15 mouse cellular contexts compared by ENCODE assay signal in the genomic region with DNA sequence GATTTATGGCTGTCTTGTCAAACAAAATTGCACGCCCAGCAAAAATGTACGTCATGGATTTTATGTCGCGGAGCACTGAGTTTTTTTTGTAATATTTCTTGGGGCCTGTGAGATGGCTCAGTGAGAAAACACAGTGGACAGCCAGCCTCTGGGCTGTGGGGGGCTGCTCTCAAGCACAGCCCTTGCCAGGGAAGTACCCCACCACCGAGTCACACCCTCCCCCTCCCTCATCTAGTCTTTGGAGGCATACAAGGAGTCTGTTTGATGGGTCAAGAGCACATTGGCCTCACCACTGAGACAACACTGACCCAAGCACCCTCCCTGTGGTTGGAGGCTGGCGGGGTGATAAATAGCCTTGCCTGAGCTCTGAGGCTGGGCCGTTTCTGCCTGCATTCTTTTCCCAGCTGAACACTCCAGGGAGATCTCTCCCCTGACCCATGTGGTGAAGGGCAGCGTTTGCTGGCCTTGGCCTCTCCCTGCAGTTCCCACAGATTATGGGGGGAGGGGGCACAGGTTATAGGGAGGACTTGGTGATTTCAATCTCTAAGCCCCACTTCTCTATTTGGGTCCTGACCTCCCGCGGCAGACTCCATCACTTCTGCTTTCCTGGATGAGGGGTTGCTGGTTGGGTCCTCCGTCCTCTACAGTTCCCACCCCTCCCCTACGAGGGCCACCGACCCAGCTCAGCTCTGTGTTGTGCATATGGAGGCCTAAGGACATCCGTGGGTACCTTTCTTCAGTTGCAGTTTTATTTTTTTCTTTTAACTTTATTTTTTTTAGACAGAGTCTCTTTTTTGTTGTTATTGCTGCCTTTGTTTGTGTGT. TPM values are rescaled to one million over a fixed set of nuclear protein-coding genes. Genes with fewer than 3 reads are reported as not detected.
DNase-seq lines count a peak whose midpoint lies in the region; ATAC-seq and TF ChIP-seq lines count a peak whose summit lies in the region.
"Had no signal": no experiment of that assay in that cellular context is flagged by ENCODE, and none has a peak within 500 bp of the region (broad histone marks: within the 10 kb centered on the region; RNA-seq: fewer than 3 reads in every experiment).

No protein-coding gene starts in this region.

- DNase-seq in adrenal gland, postnatal 14 days = peak; percentile 22
- no peak for DNase-seq in adrenal gland, postnatal 25 days
- DNase-seq in midbrain, embryonic 10.5 days (ENCODE audit: low spot score) = peak; percentile 23
- no peak for DNase-seq in midbrain, postnatal 0 days (ENCODE audit: low spot score)
- no peak for DNase-seq in adrenal gland, adult 2 months
- DNase-seq: cerebellum, adult 9-11 months; gastrocnemius, postnatal 14 days; heart, postnatal 36 days had no signal

- peaks cover 32% of the 10 kb centered on the region for H3K4me1 ChIP-seq in midbrain, embryonic 10.5 days
- no peaks in the 10 kb centered on the region for H3K4me1 ChIP-seq in midbrain, postnatal 0 days (ENCODE audit: insufficient read depth, low read length)
- peaks cover 12% of the 10 kb centered on the region for H3K4me1 ChIP-seq in hindbrain, embryonic 16.5 days (ENCODE audit: control insufficient read depth, insufficient read depth, low read depth, low read length)
- peaks cover 25% of the 10 kb centered on the region for H3K4me1 ChIP-seq in neural tube, embryonic 15.5 days
- peaks cover 20% of the 10 kb centered on the region for H3K4me1 ChIP-seq in forebrain, embryonic 12.5 days

- peak overlapping the region; percentile 55; the same call in 1 of the 2 replicates for H3K27ac ChIP-seq in midbrain, embryonic 10.5 days (replicated peaks)
- no peak overlapping the region for H3K27ac ChIP-seq in midbrain, postnatal 0 days (ENCODE audit: low read depth, low read length)
- H3K27ac ChIP-seq in hindbrain, embryonic 16.5 days (ENCODE audit: low read depth, low read length) = no peak overlapping the region
- H3K27ac ChIP-seq in neural tube, embryonic 15.5 days (replicated peaks) = peak overlapping the region; percentile 33; the same call in 1 of the 2 replicates
- H3K27ac ChIP-seq in forebrain, embryonic 12.5 days = no peak overlapping the region
- H3K27ac ChIP-seq: embryonic facial prominence, embryonic 15.5 days; liver, embryonic 14.5 days had no signal

- no peak overlapping the region for H3K4me3 ChIP-seq in midbrain, embryonic 10.5 days
- no peak overlapping the region for H3K4me3 ChIP-seq in midbrain, postnatal 0 days (ENCODE audit: low read depth, low read length)
- H3K4me3 ChIP-seq in hindbrain, embryonic 16.5 days (ENCODE audit: low read length) = no peak overlapping the region
- no peak overlapping the region for H3K4me3 ChIP-seq in neural tube, embryonic 15.5 days (replicated peaks)
- H3K4me3 ChIP-seq in forebrain, embryonic 12.5 days (replicated peaks) = no peak overlapping the region
- H3K4me3 ChIP-seq: embryonic facial prominence, embryonic 15.5 days; megakaryocyte, embryonic 14.5 days had no signal

- peaks cover 12% of the 10 kb centered on the region for H3K9me3 ChIP-seq in midbrain, embryonic 10.5 days (replicated peaks)
- H3K9me3 ChIP-seq in midbrain, postnatal 0 days (ENCODE audit: low read length) = 0 out of 2 replicates have a peak, but pooled peaks cover 3% of the 10 kb centered on the region
- peaks cover 2% of the 10 kb centered on the region; the same call in 1 of the 2 replicates for H3K9me3 ChIP-seq in hindbrain, embryonic 16.5 days (ENCODE audit: control insufficient read depth, low read length)
- no peaks in the 10 kb centered on the region for H3K9me3 ChIP-seq in neural tube, embryonic 15.5 days (replicated peaks)
- peaks cover 12% of the 10 kb centered on the region; the same call in 1 of the 2 replicates for H3K9me3 ChIP-seq in forebrain, embryonic 12.5 days
- H3K9me3 ChIP-seq: embryonic facial prominence, embryonic 15.5 days had no signal

- H3K4me2 ChIP-seq in midbrain, postnatal 0 days (ENCODE audit: low read depth, low read length, poor library complexity, severe bottlenecking) = no peak overlapping the region
- H3K4me2 ChIP-seq in hindbrain, embryonic 16.5 days (ENCODE audit: low read length) = no peak overlapping the region
- no peak overlapping the region for H3K4me2 ChIP-seq in neural tube, embryonic 15.5 days
- no peak overlapping the region for H3K4me2 ChIP-seq in forebrain, embryonic 12.5 days
- H3K4me2 ChIP-seq: embryonic facial prominence, embryonic 15.5 days had no signal

- 72% methylated on average over 14 of the region's 14 CpGs for WGBS in midbrain, embryonic 10.5 days
- WGBS in midbrain, postnatal 0 days = 66% methylated on average over 14 of the region's 14 CpGs
- WGBS in hindbrain, embryonic 16.5 days = 38% methylated on average over 14 of the region's 14 CpGs
- 44% methylated on average over 14 of the region's 14 CpGs for WGBS in neural tube, embryonic 15.5 days
- 68% methylated on average over 14 of the region's 14 CpGs for WGBS in forebrain, embryonic 12.5 days

- no peak for TF ChIP-seq CTCF in midbrain, postnatal 0 days (IDR thresholded peaks at IDR 0.05)

- H3K36me3 ChIP-seq in midbrain, embryonic 10.5 days = no peaks in the 10 kb centered on the region
- no peaks in the 10 kb centered on the region for H3K36me3 ChIP-seq in midbrain, postnatal 0 days (ENCODE audit: insufficient read depth, low read length)
- no peaks in the 10 kb centered on the region for H3K36me3 ChIP-seq in hindbrain, embryonic 16.5 days (ENCODE audit: control insufficient read depth, insufficient read depth, low read length)
- H3K36me3 ChIP-seq in neural tube, embryonic 15.5 days = no peaks in the 10 kb centered on the region
- H3K36me3 ChIP-seq in forebrain, embryonic 12.5 days (replicated peaks) = no peaks in the 10 kb centered on the region
- H3K36me3 ChIP-seq: embryonic facial prominence, embryonic 15.5 days had no signal

- H3K9ac ChIP-seq in midbrain, postnatal 0 days (replicated peaks; ENCODE audit: low read length, poor library complexity, severe bottlenecking) = no peak overlapping the region
- no peak overlapping the region for H3K9ac ChIP-seq in hindbrain, embryonic 16.5 days (ENCODE audit: low read depth, low read length)
- no peak overlapping the region for H3K9ac ChIP-seq in neural tube, embryonic 15.5 days (replicated peaks)
- no peak overlapping the region for H3K9ac ChIP-seq in forebrain, embryonic 12.5 days
- H3K9ac ChIP-seq: embryonic facial prominence, embryonic 15.5 days; liver, embryonic 14.5 days had no signal

- H3K27me3 ChIP-seq in midbrain, embryonic 10.5 days (ENCODE audit: low read depth, poor library complexity, severe bottlenecking) = no peaks in the 10 kb centered on the region
- no peaks in the 10 kb centered on the region for H3K27me3 ChIP-seq in midbrain, postnatal 0 days (ENCODE audit: insufficient read depth, low read length)
- H3K27me3 ChIP-seq in hindbrain, embryonic 16.5 days (replicated peaks; ENCODE audit: control insufficient read depth, insufficient read depth, low read length) = no peaks in the 10 kb centered on the region
- H3K27me3 ChIP-seq in neural tube, embryonic 15.5 days (replicated peaks) = no peaks in the 10 kb centered on the region
- H3K27me3 ChIP-seq in forebrain, embryonic 12.5 days = no peaks in the 10 kb centered on the region
- H3K27me3 ChIP-seq: embryonic facial prominence, embryonic 15.5 days; megakaryocyte, embryonic 14.5 days had no signal

- ATAC-seq in midbrain, postnatal 0 days (ENCODE audit: low FRiP score) = no peak
- ATAC-seq in hindbrain, embryonic 16.5 days = 0 out of 2 replicates have a peak, but pooled peaks have one; percentile 19
- no peak for ATAC-seq in neural tube, embryonic 15.5 days (ENCODE audit: low FRiP score)
- ATAC-seq in forebrain, embryonic 12.5 days (ENCODE audit: low FRiP score) = no peak
- ATAC-seq: forebrain, embryonic 16.5 days had no signal

RNA-seq across cellular contexts. Expression of a gene that starts 26.3 kb away (rescaled TPM):
- 1.3 and 6.9 TPM in 2 replicates for total RNA-seq in adrenal gland, postnatal 14 days (2021)
- 1.9 and 3.6 TPM in 2 replicates for total RNA-seq in adrenal gland, postnatal 25 days (2021)
- polyA plus RNA-seq in midbrain, embryonic 10.5 days (2016; fragmentation: Nextera tagmentation; extraction: Ambion mirVana) = 0.89 and 1.0 TPM in 2 replicates
- total RNA-seq in midbrain, postnatal 0 days (2014; rRNA removed) = 1.5 and 1.7 TPM in 2 replicates
- 1.7 and 1.9 TPM in 2 replicates for polyA plus RNA-seq in midbrain, postnatal 0 days (2015; fragmentation: Nextera tagmentation; extraction: Ambion mirVana)
- 1.4 TPM in 2 replicates for polyA plus RNA-seq in hindbrain, embryonic 16.5 days (2015; fragmentation: Nextera tagmentation; extraction: Ambion mirVana)
- 1.1 and 17.3 TPM in 2 replicates for polyA plus RNA-seq in neural tube, embryonic 15.5 days (2015; fragmentation: Nextera tagmentation; extraction: Ambion mirVana)
- 0.60 and 0.61 TPM in 2 replicates for polyA plus RNA-seq in forebrain, embryonic 12.5 days (2016; fragmentation: Nextera tagmentation; extraction: Ambion mirVana)
- total RNA-seq in adrenal gland, adult 2 months (2021) = 1 to 10 TPM; 2.8 to 3.9 TPM
- polyA plus RNA-seq in adrenal gland, adult 2 months (2012; rRNA removed) = 1.7 and 2.1 TPM in 2 replicates

Comparison
In these comparisons a context has a peak if more than half of its experiments do, and no peak if none do; other contexts are left out.
1. DNase-seq: peak in adrenal gland, postnatal 14 days (single experiment) and midbrain, embryonic 10.5 days (single experiment); none in adrenal gland, postnatal 25 days (single experiment), midbrain, postnatal 0 days (single experiment) and adrenal gland, adult 2 months (single experiment).
2. H3K27ac ChIP-seq: peak in midbrain, embryonic 10.5 days (single experiment) and neural tube, embryonic 15.5 days (single experiment); none in midbrain, postnatal 0 days (single experiment), hindbrain, embryonic 16.5 days (single experiment) and forebrain, embryonic 12.5 days (single experiment).